Mouse (Mus musculus) midbrain, embryonic 16.5 days (tissue): ENCODE measurements around the gene Ybx2. TPM values are rescaled to one million over a fixed set of nuclear protein-coding genes. Genes with fewer than 3 reads are reported as not detected.
A peak's percentile ranks its signal among the peaks of the same experiment; 100 is the strongest.
"Not testable (repeated sequence)": the region's sequence is repeated elsewhere in the genome, so short reads cannot be mapped to it uniquely, and the experiment has no call there.

Source experiments
- ATAC-seq: fragments of 200-750 bp; cut with Nextera tagmentation; 2 replicates; pipeline ENCODE4 v1.8.0; 2017; ENCODE audit warnings: moderate TSS enrichment
- H3K27ac ChIP-seq: fragments of 300-500 bp; sonication (generic); 2 replicates; pipeline ENCODE4 v1.5.1; 2014; ENCODE audit warnings: mild to moderate bottlenecking, low read length, mixed read lengths
- H3K27me3 ChIP-seq: fragments of 300-500 bp; sonication (generic); 2 replicates; pipeline ENCODE4 v1.6.1; 2014; ENCODE audit warnings: low read depth, low read length, mixed read lengths; ENCODE audit not compliant: control insufficient read depth, insufficient read depth
- H3K36me3 ChIP-seq: fragments of 300-500 bp; sonication (generic); 2 replicates; pipeline ENCODE4 v1.6.1; 2014; ENCODE audit warnings: mild to moderate bottlenecking, low read length, moderate library complexity, mixed read lengths; ENCODE audit not compliant: control insufficient read depth, insufficient read depth
- H3K4me1 ChIP-seq: fragments of 300-500 bp; sonication (generic); 2 replicates; pipeline ENCODE4 v1.6.1; 2014; ENCODE audit warnings: mild to moderate bottlenecking, low read length, mixed read lengths; ENCODE audit not compliant: control insufficient read depth, insufficient read depth
- H3K4me2 ChIP-seq: fragments of 300-500 bp; sonication (generic); 2 replicates; pipeline ENCODE4 v1.6.1; 2014; ENCODE audit warnings: mild to moderate bottlenecking, low read length, mixed read lengths
- H3K4me3 ChIP-seq: fragments of 300-500 bp; sonication (generic); 2 replicates; pipeline ENCODE4 v1.5.1; 2014; ENCODE audit warnings: low read depth, mild to moderate bottlenecking, low read length, moderate library complexity, mixed read lengths
- H3K9ac ChIP-seq: fragments of 300-500 bp; sonication (generic); 2 replicates; pipeline ENCODE4 v1.6.1; 2014; ENCODE audit warnings: low read depth, low read length, mixed read lengths
- H3K9me3 ChIP-seq: fragments of 300-500 bp; sonication (generic); replicated peaks from 2 replicates; pipeline ENCODE4 v1.6.1; 2014; ENCODE audit warnings: mild to moderate bottlenecking, low read length, mixed read lengths; ENCODE audit not compliant: control insufficient read depth, poor library complexity, severe bottlenecking
- WGBS: fragments of 180-500 bp; shearing (Covaris S2); extraction: QIAGEN DNeasy Blood & Tissue Kit; methylation state at CpG from one replicate; pipeline ENCODE4 v1.1.7; 2014; 5-methylcytosine and 5-hydroxymethylcytosine counted together
- polyA plus RNA-seq: library from polyadenylated mRNA; unstranded; fragments of >200 nt; fragmentation: Nextera tagmentation; extraction: Ambion mirVana; gene quantifications from 2 replicates; pipeline ENCODE4 v1.2.1, GENCODE M21; 2015

Gene Ybx2
- polyA plus RNA-seq, 1 experiment from 2014 or later: 7.2 TPM

GRCm38 (mm10) chr11:69919661-69920265 lies 15.8 kb upstream of the Ybx2 start:
- H3K4me1 ChIP-seq: peaks cover 38% of the 10 kb centered on the region
- H3K27me3 ChIP-seq: no peaks in the 10 kb centered on the region
- H3K4me3 ChIP-seq: peak overlapping the region; percentile 94
- peak overlapping the region; percentile 92 for H3K27ac ChIP-seq
- peak overlapping the region; percentile 98 for H3K4me2 ChIP-seq
- H3K9me3 ChIP-seq: no peaks in the 10 kb centered on the region
- H3K9ac ChIP-seq: peak overlapping the region; percentile 94
- ATAC-seq: no peak
- WGBS: 1% methylated on average over 17 of the region's 17 CpGs
- H3K36me3 ChIP-seq: peaks cover 19% of the 10 kb centered on the region

- peak overlapping the region; percentile 92 for H3K27ac ChIP-seq
- peaks cover 32% of the 10 kb centered on the region for H3K4me1 ChIP-seq
- peak overlapping the region; percentile 94 for H3K9ac ChIP-seq
- WGBS: 0% methylated on average over 59 of the region's 65 CpGs
- H3K4me2 ChIP-seq: peak overlapping the region; percentile 98
- H3K9me3 ChIP-seq: no peaks in the 10 kb centered on the region
- H3K36me3 ChIP-seq: peaks cover 19% of the 10 kb centered on the region
- no peaks in the 10 kb centered on the region for H3K27me3 ChIP-seq
- peak overlapping the region; percentile 94 for H3K4me3 ChIP-seq
- ATAC-seq: peak; percentile 23
Observed at GRCm38 (mm10) chr11:69920266-69921031, 15.1 kb upstream of the Ybx2 start.

GRCm38 (mm10) chr11:69921114-69922011 lies 14.2 kb upstream of the Ybx2 start, which contains the start of gene Eif5a:
Gene Eif5a, minus strand, starts transcription at chr11:69921958.
- H3K9ac ChIP-seq: peak within 1 kb of the TSS; percentile 94
- peaks cover 13% of the 10 kb centered on the region for H3K36me3 ChIP-seq
- ATAC-seq: peak; percentile 98
- H3K27me3 ChIP-seq: no peaks in the 10 kb centered on the region
- peak within 1 kb of the TSS; percentile 94 for H3K27ac ChIP-seq
- H3K4me1 ChIP-seq: peaks cover 26% of the 10 kb centered on the region
- WGBS: under 1% methylated on average over 78 of the region's 78 CpGs
- H3K9me3 ChIP-seq: no peaks in the 10 kb centered on the region
- H3K4me2 ChIP-seq: peak within 1 kb of the TSS; percentile 98
- H3K4me3 ChIP-seq: peak within 1 kb of the TSS; percentile 94

GRCm38 (mm10) chr11:69922012-69922756 lies 13.4 kb upstream of the Ybx2 start:
- peak overlapping the region; percentile 56 for H3K4me3 ChIP-seq
- 3% methylated on average over 12 of the region's 12 CpGs for WGBS
- no peaks in the 10 kb centered on the region for H3K27me3 ChIP-seq
- no peak for ATAC-seq
- no peaks in the 10 kb centered on the region for H3K9me3 ChIP-seq
- peaks cover 10% of the 10 kb centered on the region for H3K36me3 ChIP-seq
- H3K4me1 ChIP-seq: peaks cover 26% of the 10 kb centered on the region
- H3K9ac ChIP-seq: peak overlapping the region; percentile 75
- peak overlapping the region; percentile 94 for H3K27ac ChIP-seq
- H3K4me2 ChIP-seq: peak overlapping the region; percentile 73

GRCm38 (mm10) chr11:69922796-69923195 lies 12.8 kb upstream of the Ybx2 start:
- Histone ChIP-seq H3K4me2 (no peak overlapping the region), H3K4me3 (no peak overlapping the region), H3K4me1 (peaks cover 26% of the 10 kb centered on the region), H3K27me3 (no peaks in the 10 kb centered on the region), H3K9ac (0 out of 2 replicates have a peak overlapping the region, but pooled peaks have one; percentile 46), H3K36me3 (peaks cover 4% of the 10 kb centered on the region), H3K9me3 (no peaks in the 10 kb centered on the region), H3K27ac (peak overlapping the region; percentile 29; the same call in 1 of the 2 replicates)
- 70% methylated on average over 3 of the region's 3 CpGs for WGBS
- no peak for ATAC-seq

GRCm38 (mm10) chr11:69927501-69927900 lies 8.1 kb upstream of the Ybx2 start:
- peaks cover 5% of the 10 kb centered on the region; the same call in 1 of the 2 replicates for H3K4me1 ChIP-seq
- WGBS: 95% methylated on average over 2 of the region's 2 CpGs
- no peaks in the 10 kb centered on the region for H3K27me3 ChIP-seq
- no peak overlapping the region for H3K27ac ChIP-seq
- H3K36me3 ChIP-seq: no peaks in the 10 kb centered on the region
- H3K4me3 ChIP-seq: no peak overlapping the region
- no peaks in the 10 kb centered on the region for H3K9me3 ChIP-seq
- no peak overlapping the region for H3K9ac ChIP-seq
- no peak for ATAC-seq
- no peak overlapping the region for H3K4me2 ChIP-seq

GRCm38 (mm10) chr11:69929712-69930111 lies 5.9 kb upstream of the Ybx2 start:
- 89% methylated on average over 4 of the region's 4 CpGs for WGBS
- no peak overlapping the region for H3K9ac ChIP-seq
- H3K36me3 ChIP-seq: no peaks in the 10 kb centered on the region
- no peak overlapping the region for H3K4me2 ChIP-seq
- no peak for ATAC-seq
- no peaks in the 10 kb centered on the region for H3K27me3 ChIP-seq
- H3K4me1 ChIP-seq: peaks cover 3% of the 10 kb centered on the region; the same call in 1 of the 2 replicates
- H3K4me3 ChIP-seq: no peak overlapping the region
- no peaks in the 10 kb centered on the region for H3K9me3 ChIP-seq
- no peak overlapping the region for H3K27ac ChIP-seq

- H3K27ac ChIP-seq, ATAC-seq, H3K4me3 ChIP-seq, H3K9ac ChIP-seq, H3K4me2 ChIP-seq, H3K36me3 ChIP-seq, H3K27me3 ChIP-seq, H3K9me3 ChIP-seq, H3K4me1 ChIP-seq: not testable (repeated sequence)
- WGBS: 82% methylated on average over 8 of the region's 8 CpGs
Observed at GRCm38 (mm10) chr11:69930176-69930575, 5.4 kb upstream of the Ybx2 start.
